Mouse (Mus musculus) bone marrow macrophage, adult 2 months (primary cell): Measurements from ENCODE around the gene Acsm2.

ENCODE experiments used
- CTCF ChIP-seq: IDR thresholded peaks from 2 replicates; pipeline ENCODE4 v1.5.1; 2012; ENCODE audit warnings: low read depth, mild to moderate bottlenecking, low read length, moderate library complexity
- POLR2A ChIP-seq: IDR thresholded peaks from 2 replicates; pipeline ENCODE4 v1.6.1; 2012; ENCODE audit warnings: mild to moderate bottlenecking, low read depth, low read length, borderline replicate concordance

DNA sequence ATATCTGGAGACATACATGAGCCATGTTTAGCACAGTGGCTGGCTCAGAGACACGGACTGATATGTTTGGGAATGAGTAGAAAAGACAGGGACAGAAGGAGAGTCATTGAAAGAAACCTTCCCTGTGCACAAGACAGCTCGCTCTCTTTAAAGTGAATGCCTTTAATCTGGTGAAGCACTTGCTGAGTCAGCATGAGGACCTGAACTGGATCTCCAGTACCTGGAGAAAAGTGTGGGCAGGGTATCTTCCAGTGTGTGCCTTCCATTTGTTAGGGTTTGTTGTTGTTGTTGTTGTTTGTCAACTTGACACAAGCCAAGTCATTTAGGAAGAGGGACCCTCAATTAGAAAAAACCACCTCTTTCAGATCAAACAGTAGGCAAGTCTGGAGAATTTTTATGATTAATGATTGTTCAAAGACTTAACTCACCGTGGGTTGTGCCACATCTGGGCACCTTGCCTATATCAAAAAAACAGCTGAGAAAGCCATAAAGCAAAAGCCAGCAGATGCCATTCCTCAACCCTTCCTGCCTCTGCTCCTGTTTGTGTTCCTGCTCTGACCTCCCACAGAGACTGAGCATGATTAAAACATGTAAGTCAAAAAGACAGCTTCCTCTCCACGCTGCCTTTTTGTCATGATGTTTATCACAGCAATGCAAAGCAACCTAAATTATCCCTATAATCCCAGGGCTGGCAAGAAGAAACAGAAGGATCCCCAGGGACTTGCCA is 64.2 kb downstream of the Acsm2 start:
- no peak for TF ChIP-seq CTCF
- no peak for TF ChIP-seq POLR2A
